ENCODE assay signal across 10 mouse cellular contexts in genomic region chr7:115371143-115371542, GRCm38 (mm10).
A peak's percentile ranks its signal among the peaks of the same experiment; 100 is the strongest.
DNase-seq lines count a peak whose midpoint lies in the region; ATAC-seq lines count a peak whose summit lies in the region.
"Had no signal": no experiment of that assay in that cellular context is flagged by ENCODE, and none has a peak within 500 bp of the region (broad histone marks: within the 10 kb centered on the region; RNA-seq: fewer than 3 reads in every experiment).

No protein-coding gene starts in this region.

- DNase-seq in frontal cortex, postnatal 14 days (ENCODE audit: low spot score in 2 of 2), result peak; percentile 14 to 15
- DNase-seq in right cerebral cortex, postnatal 10 days (ENCODE audit: low spot score in 2 of 2), result peak; percentile 65 to 72
- no peak for DNase-seq in right cerebral cortex, postnatal 36 days (ENCODE audit: low spot score in 2 of 2)
- DNase-seq in gastrocnemius, postnatal 10 days, result no peak
- DNase-seq in adrenal gland, adult (ENCODE audit: inconsistent age in 2 of 2, low spot score in 1 of 2), result no peak
- DNase-seq in spleen, postnatal 14 days (ENCODE audit: low spot score in 2 of 2), result no peak
- DNase-seq: kidney, postnatal 10 days had no signal

- peaks cover 19% of the 10 kb centered on the region for H3K4me1 ChIP-seq in limb, embryonic 15.5 days
- H3K4me1 ChIP-seq: liver, embryonic 15.5 days had no signal

- H3K36me3 ChIP-seq in limb, embryonic 15.5 days, result no peaks in the 10 kb centered on the region
- H3K36me3 ChIP-seq: liver, embryonic 15.5 days had no signal

- no peak for ATAC-seq in frontal cortex, adult (ENCODE audit: low TSS enrichment)
- peak; percentile 74 for ATAC-seq in limb, embryonic 15.5 days (ENCODE audit: insufficient number of reproducible peaks, low FRiP score, low TSS enrichment, low read depth)

- H3K9ac ChIP-seq in limb, embryonic 15.5 days, result no peak overlapping the region
- H3K9ac ChIP-seq: liver, embryonic 15.5 days had no signal

- H3K4me2 ChIP-seq in limb, embryonic 15.5 days, result no peak overlapping the region
- H3K4me2 ChIP-seq: liver, embryonic 15.5 days had no signal

- H3K9me3 ChIP-seq in limb, embryonic 15.5 days, result no peaks in the 10 kb centered on the region
- H3K9me3 ChIP-seq: liver, embryonic 15.5 days had no signal

- H3K27me3 ChIP-seq in limb, embryonic 15.5 days, result no peaks in the 10 kb centered on the region
- H3K27me3 ChIP-seq: liver, embryonic 15.5 days had no signal

- H3K4me3 ChIP-seq in limb, embryonic 15.5 days, result no peak overlapping the region
- H3K4me3 ChIP-seq: liver, embryonic 15.5 days had no signal

- peak overlapping the region; percentile 68; the same call in 1 of the 2 replicates for H3K27ac ChIP-seq in limb, embryonic 15.5 days
- H3K27ac ChIP-seq: liver, embryonic 15.5 days had no signal

- WGBS in limb, embryonic 15.5 days, result 54% methylated on average over 9 of the region's 9 CpGs

Comparison
In these comparisons a context has a peak if more than half of its experiments do, and no peak if none do; other contexts are left out.
1. DNase-seq: peak in frontal cortex, postnatal 14 days (2 of 2) and right cerebral cortex, postnatal 10 days (2 of 2); none in right cerebral cortex, postnatal 36 days (0 of 2), gastrocnemius, postnatal 10 days (single experiment), adrenal gland, adult (0 of 2) and spleen, postnatal 14 days (0 of 2).